Mouse (Mus musculus): Measurements from ENCODE around the gene Ndrg3. TPM values are rescaled to one million over a fixed set of nuclear protein-coding genes. Genes with fewer than 3 reads are reported as not detected.
"Not testable (repeated sequence)": the region's sequence is repeated elsewhere in the genome, so short reads cannot be mapped to it uniquely, and the experiment has no call there.

Gene Ndrg3
- polyA plus RNA-seq, 1 experiment from 2014 or later: 21.1 TPM

DNA sequence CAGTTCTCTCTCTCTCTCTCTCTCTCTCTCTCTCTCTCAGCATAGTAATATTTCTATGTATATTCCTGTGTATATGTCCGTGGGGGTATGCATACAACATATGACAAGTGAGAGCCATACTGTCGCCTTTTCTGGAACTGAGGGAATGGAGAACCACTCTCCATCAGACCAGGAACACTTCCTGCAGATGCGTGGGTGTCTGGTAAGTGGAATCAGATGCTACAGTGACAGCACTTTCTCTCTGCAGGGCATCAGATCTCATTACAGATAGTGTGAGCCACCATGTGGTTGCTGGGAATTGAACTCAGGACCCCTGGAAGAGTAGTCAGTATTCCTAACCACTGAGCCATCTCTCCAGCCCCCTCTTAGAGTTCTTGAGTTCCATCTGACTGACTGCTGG, 103.4 kb downstream of the Ndrg3 start:
- 77% methylated on average over 3 of the region's 3 CpGs for WGBS
- Histone ChIP-seq H3K9ac (ENCODE audit: low read length) (no peak overlapping the region), H3K4me3 (ENCODE audit: low read depth, low read length) (no peak overlapping the region), H3K27ac (replicated peaks) (no peak overlapping the region), H3K27me3 (ENCODE audit: control insufficient read depth, insufficient read depth, low read length) (no peaks in the 10 kb centered on the region), H3K4me2 (replicated peaks; ENCODE audit: low read depth) (no peak overlapping the region), H3K4me1 (replicated peaks; ENCODE audit: control insufficient read depth, insufficient read depth) (no peaks in the 10 kb centered on the region), H3K9me3 (ENCODE audit: control insufficient read depth, low read length) (no peaks in the 10 kb centered on the region), H3K36me3 (ENCODE audit: control insufficient read depth, insufficient read depth, low read length) (no peaks in the 10 kb centered on the region)
- ATAC-seq (ENCODE audit: low FRiP score, low TSS enrichment) (no peak), DNase-seq (ENCODE audit: low spot score) (no peak)
- TF ChIP-seq CTCF (IDR thresholded peaks at IDR 0.05; ENCODE audit: low read depth) (no peak), EP300 (optimal IDR thresholded peaks at IDR 0.05) (no peak)

DNA sequence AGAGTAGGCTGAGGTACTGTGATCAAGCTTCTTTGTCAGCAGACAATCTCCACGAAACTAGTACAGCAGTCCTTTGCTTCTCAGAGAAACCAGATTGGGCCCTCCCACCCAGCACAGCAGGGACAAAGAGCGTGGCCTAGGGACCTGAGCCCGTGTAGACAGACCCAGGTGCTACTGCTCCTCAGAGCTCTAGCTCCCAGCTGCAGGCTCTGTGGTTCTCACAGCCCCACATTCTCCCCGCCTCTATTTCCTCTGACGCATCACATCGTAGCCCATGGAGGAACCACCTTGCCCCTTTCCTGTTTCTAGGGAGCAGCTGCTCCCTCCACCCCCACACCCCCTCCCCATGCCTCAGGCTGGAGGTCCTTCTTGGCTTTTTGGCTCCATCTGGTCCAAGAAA, 104.8 kb downstream of the Ndrg3 start, which contains the start of gene Sla2:
Gene Sla2 (minus strand): TSS at position 176 of the 400 bp plus-strand sequence.
- H3K27me3 ChIP-seq (ENCODE audit: control insufficient read depth, insufficient read depth, low read length): no peaks in the 10 kb centered on the region
- H3K36me3 ChIP-seq (ENCODE audit: control insufficient read depth, insufficient read depth, low read length): no peaks in the 10 kb centered on the region
- no peak for TF ChIP-seq EP300 (optimal IDR thresholded peaks at IDR 0.05)
- TF ChIP-seq CTCF (IDR thresholded peaks at IDR 0.05; ENCODE audit: low read depth): no peak
- H3K27ac ChIP-seq (replicated peaks): no peak within 1 kb of the TSS
- 50% methylated on average over 6 of the region's 6 CpGs for WGBS
- DNase-seq (ENCODE audit: low spot score): no peak
- no peaks in the 10 kb centered on the region for H3K4me1 ChIP-seq (replicated peaks; ENCODE audit: control insufficient read depth, insufficient read depth)
- no peak for ATAC-seq (ENCODE audit: low FRiP score, low TSS enrichment)
- no peak within 1 kb of the TSS for H3K9ac ChIP-seq (ENCODE audit: low read length)
- H3K9me3 ChIP-seq (ENCODE audit: control insufficient read depth, low read length): no peaks in the 10 kb centered on the region
- H3K4me3 ChIP-seq (ENCODE audit: low read depth, low read length): no peak within 1 kb of the TSS
- H3K4me2 ChIP-seq (replicated peaks; ENCODE audit: low read depth): no peak within 1 kb of the TSS

GRCm38 (mm10) chr2:156886084-156886631, 105.7 kb downstream of the Ndrg3 start:
- ATAC-seq (ENCODE audit: low FRiP score, low TSS enrichment) (no peak), DNase-seq (ENCODE audit: low spot score) (no peak)
- H3K4me2 ChIP-seq (replicated peaks; ENCODE audit: low read depth): no peak overlapping the region
- no peaks in the 10 kb centered on the region for H3K27me3 ChIP-seq (ENCODE audit: control insufficient read depth, insufficient read depth, low read length)
- H3K36me3 ChIP-seq (ENCODE audit: control insufficient read depth, insufficient read depth, low read length): no peaks in the 10 kb centered on the region
- WGBS: 77% methylated on average over 10 of the region's 10 CpGs
- no peak overlapping the region for H3K4me3 ChIP-seq (ENCODE audit: low read depth, low read length)
- no peak overlapping the region for H3K9ac ChIP-seq (ENCODE audit: low read length)
- TF ChIP-seq CTCF (IDR thresholded peaks at IDR 0.05; ENCODE audit: low read depth): no peak
- no peak for TF ChIP-seq EP300 (optimal IDR thresholded peaks at IDR 0.05)
- no peak overlapping the region for H3K27ac ChIP-seq (replicated peaks)
- H3K4me1 ChIP-seq (replicated peaks; ENCODE audit: control insufficient read depth, insufficient read depth): no peaks in the 10 kb centered on the region
- no peaks in the 10 kb centered on the region for H3K9me3 ChIP-seq (ENCODE audit: control insufficient read depth, low read length)

- not testable (repeated sequence) for H3K27me3 ChIP-seq (ENCODE audit: control insufficient read depth, insufficient read depth, low read length); H3K27ac ChIP-seq (replicated peaks); H3K4me3 ChIP-seq (ENCODE audit: low read depth, low read length); H3K36me3 ChIP-seq (ENCODE audit: control insufficient read depth, insufficient read depth, low read length); H3K4me2 ChIP-seq (replicated peaks; ENCODE audit: low read depth); ATAC-seq (ENCODE audit: low FRiP score, low TSS enrichment); H3K9me3 ChIP-seq (ENCODE audit: control insufficient read depth, low read length); H3K9ac ChIP-seq (ENCODE audit: low read length); H3K4me1 ChIP-seq (replicated peaks; ENCODE audit: control insufficient read depth, insufficient read depth); DNase-seq (ENCODE audit: low spot score)
- peak; percentile 35 for TF ChIP-seq CTCF (IDR thresholded peaks at IDR 0.05; ENCODE audit: low read depth)
- WGBS: 87% methylated on average over 2 of the region's 2 CpGs
Observed at GRCm38 (mm10) chr2:156885666-156886065, 106.2 kb downstream of the Ndrg3 start.

DNA sequence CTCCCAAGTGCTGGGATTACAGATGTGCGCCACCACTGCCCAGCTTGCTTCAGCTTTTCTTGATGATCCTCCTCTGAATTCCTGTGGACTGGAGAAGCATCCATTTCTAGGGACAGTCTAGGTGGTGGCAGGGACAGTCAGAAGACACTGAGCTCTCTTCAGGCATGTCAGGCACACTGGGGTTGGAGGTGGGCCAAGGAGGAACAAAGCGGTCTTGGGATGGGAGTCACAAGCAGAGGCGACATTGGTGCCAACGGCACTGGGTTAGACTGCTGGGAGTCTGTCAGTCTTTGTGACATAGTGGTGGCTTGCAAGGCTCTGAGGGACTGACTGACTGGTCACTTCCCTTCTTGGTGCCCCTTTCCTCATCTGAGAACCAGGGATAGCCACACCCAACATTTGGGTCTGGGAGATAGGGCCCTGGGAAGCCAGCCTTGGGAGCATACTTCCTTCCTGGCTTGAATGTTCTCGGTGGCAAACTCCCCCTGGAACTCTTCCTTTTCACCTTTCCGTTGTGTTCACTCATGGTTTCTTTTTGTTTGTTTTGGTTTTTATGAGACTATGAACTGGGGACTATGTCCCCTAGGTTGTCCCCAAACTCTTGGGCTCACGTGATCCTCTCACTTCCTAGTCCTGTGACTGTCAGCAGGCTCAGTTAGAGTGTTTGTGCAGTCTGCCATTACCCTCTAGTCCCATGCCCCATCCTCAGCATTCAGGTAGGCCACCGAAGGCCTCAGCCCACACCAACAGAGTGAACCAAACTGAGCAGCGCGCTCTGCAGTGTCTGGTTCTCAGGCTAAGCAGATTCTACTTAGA, 107.3 kb downstream of the Ndrg3 start:
- H3K4me3 ChIP-seq (ENCODE audit: low read depth, low read length): no peak overlapping the region
- WGBS: 79% methylated on average over 10 of the region's 10 CpGs
- H3K36me3 ChIP-seq (ENCODE audit: control insufficient read depth, insufficient read depth, low read length): no peaks in the 10 kb centered on the region
- H3K27me3 ChIP-seq (ENCODE audit: control insufficient read depth, insufficient read depth, low read length): no peaks in the 10 kb centered on the region
- DNase-seq (ENCODE audit: low spot score) (no peak), ATAC-seq (ENCODE audit: low FRiP score, low TSS enrichment) (no peak)
- H3K4me1 ChIP-seq (replicated peaks; ENCODE audit: control insufficient read depth, insufficient read depth): no peaks in the 10 kb centered on the region
- H3K4me2 ChIP-seq (replicated peaks; ENCODE audit: low read depth): no peak overlapping the region
- TF ChIP-seq EP300 (optimal IDR thresholded peaks at IDR 0.05) (no peak), CTCF (IDR thresholded peaks at IDR 0.05; ENCODE audit: low read depth) (no peak)
- no peak overlapping the region for H3K9ac ChIP-seq (ENCODE audit: low read length)
- H3K9me3 ChIP-seq (ENCODE audit: control insufficient read depth, low read length): no peaks in the 10 kb centered on the region
- H3K27ac ChIP-seq (replicated peaks): no peak overlapping the region

DNA sequence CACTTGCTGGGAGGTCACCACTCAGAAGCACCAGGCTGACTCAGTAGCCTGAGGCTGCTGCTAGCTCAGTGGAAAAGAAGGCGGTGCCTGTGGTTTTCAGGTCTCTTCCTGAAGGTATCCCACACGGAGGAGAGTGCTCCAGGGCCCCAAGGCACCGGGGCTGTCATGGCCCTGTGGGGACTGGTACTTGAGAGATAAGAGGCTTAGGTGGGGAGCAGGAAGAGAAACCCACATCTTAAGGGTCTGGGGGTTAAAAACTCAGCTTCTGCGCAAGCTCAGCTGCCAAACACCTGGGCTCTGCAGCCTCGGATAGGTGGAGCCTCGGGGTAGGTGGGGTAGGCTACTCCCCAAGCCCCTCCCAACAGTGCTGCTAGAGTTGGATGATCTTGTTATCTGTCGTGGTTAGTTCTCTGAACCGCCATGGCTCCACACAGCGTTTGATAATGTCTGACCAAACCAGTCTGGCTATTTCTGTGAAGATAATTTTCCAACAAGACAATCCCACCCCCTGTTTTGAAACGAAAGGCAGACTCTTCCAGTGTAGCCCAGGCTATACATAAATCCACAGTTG, 109.3 kb downstream of the Ndrg3 start:
- 27% methylated on average over 10 of the region's 10 CpGs for WGBS
- no peak for ATAC-seq (ENCODE audit: low FRiP score, low TSS enrichment)

More for the DNA sequence above, 109.3 kb downstream of the Ndrg3 start:
- Histone ChIP-seq H3K27ac (replicated peaks) (no peak overlapping the region), H3K4me1 (replicated peaks; ENCODE audit: control insufficient read depth, insufficient read depth) (no peaks in the 10 kb centered on the region), H3K9me3 (ENCODE audit: control insufficient read depth, low read length) (no peaks in the 10 kb centered on the region), H3K36me3 (ENCODE audit: control insufficient read depth, insufficient read depth, low read length) (no peaks in the 10 kb centered on the region), H3K27me3 (ENCODE audit: control insufficient read depth, insufficient read depth, low read length) (no peaks in the 10 kb centered on the region), H3K4me2 (replicated peaks; ENCODE audit: low read depth) (no peak overlapping the region), H3K4me3 (ENCODE audit: low read depth, low read length) (no peak overlapping the region), H3K9ac (ENCODE audit: low read length) (no peak overlapping the region)
- DNase-seq (ENCODE audit: low spot score): no peak
- TF ChIP-seq EP300 (optimal IDR thresholded peaks at IDR 0.05) (no peak), CTCF (IDR thresholded peaks at IDR 0.05; ENCODE audit: low read depth) (no peak)

All from stomach, postnatal 0 days (tissue).